Mouse (Mus musculus) limb, embryonic 11.5 days (tissue): ENCODE data around the gene Trim67. TPM values are rescaled to one million over a fixed set of nuclear protein-coding genes. Genes with fewer than 3 reads are reported as not detected.
"Not testable (repeated sequence)": the region's sequence is repeated elsewhere in the genome, so short reads cannot be mapped to it uniquely, and the experiment has no call there.

Experiments used
- ATAC-seq: fragments of 200-750 bp; cut with Nextera tagmentation; 2 replicates; pipeline ENCODE4 v1.8.0; 2017; ENCODE audit warnings: low read depth; ENCODE audit not compliant: insufficient number of reproducible peaks, low FRiP score, low TSS enrichment
- DNase-seq: peaks from one replicate; pipeline ENCODE4 v3.0.0-alpha.2; 2015; ENCODE audit warnings: low spot score
- H3K27ac ChIP-seq: fragments of 300-500 bp; sonication (generic); replicated peaks from 2 replicates; pipeline ENCODE4 v1.5.1; 2014; ENCODE audit warnings: low read depth, mild to moderate bottlenecking, low read length
- H3K27me3 ChIP-seq: fragments of 300-500 bp; sonication (generic); 2 replicates; pipeline ENCODE4 v1.6.1; 2014; ENCODE audit warnings: mild to moderate bottlenecking, low read length, mixed read lengths; ENCODE audit not compliant: control insufficient read depth, insufficient read depth
- H3K36me3 ChIP-seq: fragments of 300-500 bp; sonication (generic); 2 replicates; pipeline ENCODE4 v1.6.1; 2014; ENCODE audit warnings: mild to moderate bottlenecking, low read length, moderate library complexity, mixed read lengths; ENCODE audit not compliant: control insufficient read depth, insufficient read depth
- H3K4me1 ChIP-seq: fragments of 300-500 bp; sonication (generic); 2 replicates; pipeline ENCODE4 v1.6.1; 2014; ENCODE audit warnings: low read length, mixed read lengths; ENCODE audit not compliant: control insufficient read depth, insufficient read depth
- H3K4me2 ChIP-seq: fragments of 300-500 bp; sonication (generic); 2 replicates; pipeline ENCODE4 v1.6.1; 2014; ENCODE audit warnings: low read depth, mild to moderate bottlenecking, moderate library complexity; ENCODE audit not compliant: severe bottlenecking
- H3K4me3 ChIP-seq: fragments of 300-500 bp; sonication (generic); 2 replicates; pipeline ENCODE4 v1.5.1; 2014; ENCODE audit warnings: low read depth, low read length
- H3K9ac ChIP-seq: fragments of 300-500 bp; sonication (generic); 2 replicates; pipeline ENCODE4 v1.6.1; 2014; ENCODE audit warnings: mild to moderate bottlenecking, low read length
- H3K9me3 ChIP-seq: fragments of 300-500 bp; sonication (generic); 2 replicates; pipeline ENCODE4 v1.6.1; 2016; ENCODE audit warnings: low read length; ENCODE audit not compliant: control insufficient read depth
- WGBS: fragments of 180-500 bp; shearing (Covaris S2); extraction: QIAGEN DNeasy Blood & Tissue Kit; methylation state at CpG from one replicate; pipeline ENCODE4 v1.1.7; 2014; 5-methylcytosine and 5-hydroxymethylcytosine counted together
- polyA plus RNA-seq: library from polyadenylated mRNA; unstranded; fragments of >200 nt; fragmentation: Nextera tagmentation; extraction: Ambion mirVana; gene quantifications from 2 replicates; pipeline ENCODE4 v1.2.1, GENCODE M21; 2014

Trim67 gene
- polyA plus RNA-seq, 1 experiment from 2014 or later = 0.01 TPM

DNA sequence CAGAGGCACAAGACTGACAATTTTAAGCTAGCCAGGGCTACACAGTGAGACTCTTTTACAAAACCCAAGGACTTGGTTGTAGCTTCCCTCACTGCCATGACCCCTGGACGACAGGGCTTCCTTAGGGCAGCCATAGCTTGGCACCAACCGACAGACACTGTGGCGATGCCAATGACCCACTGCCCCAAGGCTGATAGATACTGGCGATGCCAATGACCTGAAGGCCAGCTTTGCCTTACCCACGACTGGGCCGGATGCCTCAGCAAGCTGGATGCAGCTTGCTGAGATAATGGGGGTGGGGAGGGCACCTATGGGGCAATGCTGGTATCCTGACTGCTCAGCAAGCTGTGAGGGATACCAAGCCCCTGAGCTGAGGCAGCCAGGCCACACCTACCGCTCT lies 48.0 kb downstream of the Trim67 start:
- peaks cover 26% of the 10 kb centered on the region for H3K36me3 ChIP-seq
- DNase-seq = no peak
- H3K4me1 ChIP-seq = no peaks in the 10 kb centered on the region
- no peak for ATAC-seq
- H3K27ac ChIP-seq = no peak overlapping the region
- no peak overlapping the region for H3K4me2 ChIP-seq
- no peaks in the 10 kb centered on the region for H3K27me3 ChIP-seq
- no peaks in the 10 kb centered on the region for H3K9me3 ChIP-seq
- H3K4me3 ChIP-seq = no peak overlapping the region
- WGBS = 95% methylated on average over 7 of the region's 7 CpGs
- H3K9ac ChIP-seq = no peak overlapping the region

DNA sequence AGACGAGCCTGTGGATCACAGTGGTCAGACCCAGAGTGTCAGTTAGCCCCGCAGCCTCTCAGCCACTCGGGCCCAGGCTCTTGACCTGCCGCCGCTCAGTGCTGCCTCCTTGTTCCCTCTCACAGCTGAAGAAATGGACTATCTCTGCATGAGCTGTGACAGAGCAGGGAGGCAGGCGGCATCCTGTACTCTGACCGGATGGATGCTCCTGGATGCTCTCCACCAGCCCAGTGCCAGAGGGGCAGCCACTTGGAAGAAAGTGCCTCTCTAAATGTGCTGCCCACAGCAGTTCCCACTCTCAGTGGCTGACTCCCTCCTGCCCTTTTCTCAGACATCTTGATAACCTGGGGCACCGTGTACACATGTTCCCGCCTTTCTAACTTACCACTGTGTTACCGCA lies 48.9 kb downstream of the Trim67 start:
- WGBS = 93% methylated on average over 10 of the region's 10 CpGs
- Histone ChIP-seq H3K4me3 (no peak overlapping the region), H3K9me3 (no peaks in the 10 kb centered on the region), H3K36me3 (peaks cover 26% of the 10 kb centered on the region), H3K9ac (no peak overlapping the region), H3K4me1 (no peaks in the 10 kb centered on the region), H3K27me3 (no peaks in the 10 kb centered on the region), H3K4me2 (no peak overlapping the region), H3K27ac (no peak overlapping the region)
- DNase-seq (no peak), ATAC-seq (no peak)

DNA sequence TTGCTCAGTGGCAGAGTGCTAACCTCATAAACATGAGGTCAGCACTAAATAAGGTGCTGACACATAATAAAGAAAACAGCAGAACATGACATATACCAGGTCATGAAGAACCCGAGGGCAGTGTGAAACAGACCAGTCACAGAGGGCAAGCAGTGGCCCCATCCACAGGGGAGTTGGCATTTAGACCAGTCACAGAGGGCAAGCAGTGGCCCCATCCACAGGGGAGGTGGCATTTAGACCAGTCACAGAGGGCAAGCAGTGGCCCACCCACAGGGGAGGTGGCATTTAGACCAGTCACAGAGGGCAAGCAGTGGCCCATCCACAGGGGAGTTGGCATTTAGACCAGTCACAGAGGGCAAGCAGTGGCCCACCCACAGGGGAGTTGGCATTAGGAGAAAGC lies 50.0 kb downstream of the Trim67 start:
- H3K4me3 ChIP-seq, DNase-seq, H3K27me3 ChIP-seq, ATAC-seq, H3K27ac ChIP-seq, H3K4me1 ChIP-seq, H3K4me2 ChIP-seq, H3K9me3 ChIP-seq: not testable (repeated sequence)
- H3K36me3 ChIP-seq = peaks cover 24% of the 10 kb centered on the region
- WGBS = 47% methylated on average over 1 of the region's 1 CpGs
- peak overlapping the region; percentile 13; the same call in 1 of the 2 replicates for H3K9ac ChIP-seq

DNA sequence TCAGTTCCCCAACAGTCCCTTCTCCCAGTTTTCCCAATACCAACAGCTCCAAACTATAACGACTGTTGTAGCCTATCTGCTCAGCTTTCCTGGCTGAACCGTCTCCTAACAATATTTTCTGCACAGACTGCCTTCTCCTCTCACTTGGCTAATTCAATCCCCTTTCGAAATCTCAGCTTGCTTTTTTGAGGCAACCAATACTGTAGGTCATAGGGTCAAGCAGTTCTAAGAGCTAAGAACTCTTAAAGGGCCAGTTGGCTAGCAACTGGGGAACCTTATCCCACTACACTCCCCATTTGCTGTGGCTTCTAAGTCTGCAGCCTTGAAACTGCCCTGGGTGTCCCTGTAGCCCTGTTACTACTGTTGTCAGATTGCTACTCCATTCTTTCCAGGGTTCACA lies 52.2 kb downstream of the Trim67 start:
- Histone ChIP-seq H3K27ac (no peak overlapping the region), H3K4me2 (no peak overlapping the region), H3K36me3 (peaks cover 7% of the 10 kb centered on the region), H3K27me3 (no peaks in the 10 kb centered on the region), H3K9ac (no peak overlapping the region), H3K4me3 (no peak overlapping the region), H3K4me1 (no peaks in the 10 kb centered on the region), H3K9me3 (no peaks in the 10 kb centered on the region)
- no peak for ATAC-seq
- no peak for DNase-seq
- 74% methylated on average over 3 of the region's 3 CpGs for WGBS

DNA sequence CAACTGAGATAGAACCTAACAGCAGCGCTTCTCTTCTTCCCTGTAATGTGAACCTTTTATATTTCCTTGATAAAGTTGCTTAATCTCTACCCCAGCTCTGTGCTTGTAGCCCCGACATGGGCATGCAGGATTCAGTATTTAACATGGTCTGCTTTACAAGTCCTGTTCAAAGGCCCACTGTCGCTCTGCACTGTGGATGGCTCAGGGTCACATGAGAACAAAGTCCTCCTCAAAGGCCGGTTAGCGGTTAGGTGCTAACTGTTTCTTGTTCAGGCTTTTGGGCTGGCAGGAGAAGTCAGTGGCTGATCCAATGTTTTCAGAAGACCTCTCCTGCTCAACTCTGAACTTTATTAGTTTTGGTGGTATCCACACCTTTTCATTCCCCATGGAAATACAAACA lies 52.7 kb downstream of the Trim67 start:
- H3K4me1 ChIP-seq = no peaks in the 10 kb centered on the region
- no peak overlapping the region for H3K27ac ChIP-seq
- no peak for ATAC-seq
- 76% methylated on average over 5 of the region's 5 CpGs for WGBS
- H3K4me2 ChIP-seq = no peak overlapping the region
- H3K4me3 ChIP-seq = no peak overlapping the region
- H3K9ac ChIP-seq = no peak overlapping the region
- H3K9me3 ChIP-seq = no peaks in the 10 kb centered on the region
- peaks cover 4% of the 10 kb centered on the region; the same call in 1 of the 2 replicates for H3K36me3 ChIP-seq
- no peaks in the 10 kb centered on the region for H3K27me3 ChIP-seq
- no peak for DNase-seq

- H3K9ac ChIP-seq = no peak overlapping the region
- peaks cover 30% of the 10 kb centered on the region for H3K36me3 ChIP-seq
- H3K4me3 ChIP-seq = no peak overlapping the region
- no peak overlapping the region for H3K27ac ChIP-seq
- WGBS = 91% methylated on average over 1 of the region's 1 CpGs
- no peaks in the 10 kb centered on the region for H3K4me1 ChIP-seq
- H3K4me2 ChIP-seq = no peak overlapping the region
- no peaks in the 10 kb centered on the region for H3K27me3 ChIP-seq
- H3K9me3 ChIP-seq = peaks cover 5% of the 10 kb centered on the region; the same call in 1 of the 2 replicates
- DNase-seq = no peak
- ATAC-seq = no peak
Observed at GRCm38 (mm10) chr8:124853511-124853910, 60.6 kb downstream of the Trim67 start.

GRCm38 (mm10) chr8:124859466-124859865 lies 66.6 kb downstream of the Trim67 start:
- Histone ChIP-seq H3K9ac (no peak overlapping the region), H3K4me2 (no peak overlapping the region), H3K36me3 (peaks cover 34% of the 10 kb centered on the region), H3K9me3 (peaks cover 5% of the 10 kb centered on the region; the same call in 1 of the 2 replicates), H3K4me1 (peaks cover 4% of the 10 kb centered on the region; the same call in 1 of the 2 replicates), H3K4me3 (no peak overlapping the region), H3K27me3 (no peaks in the 10 kb centered on the region), H3K27ac (no peak overlapping the region)
- DNase-seq = no peak
- ATAC-seq = no peak

GRCm38 (mm10) chr8:124860188-124860587 lies 67.3 kb downstream of the Trim67 start:
- Histone ChIP-seq H3K9me3 (peaks cover 5% of the 10 kb centered on the region; the same call in 1 of the 2 replicates), H3K36me3 (peaks cover 27% of the 10 kb centered on the region), H3K4me1 (peaks cover 4% of the 10 kb centered on the region; the same call in 1 of the 2 replicates), H3K9ac (no peak overlapping the region), H3K4me2 (no peak overlapping the region), H3K27me3 (no peaks in the 10 kb centered on the region), H3K4me3 (no peak overlapping the region), H3K27ac (no peak overlapping the region)
- WGBS = 99% methylated on average over 3 of the region's 3 CpGs
- DNase-seq (no peak), ATAC-seq (no peak)
